Mouse (Mus musculus): ENCODE results near the gene Ints6l. TPM values are rescaled to one million over a fixed set of nuclear protein-coding genes. Genes with fewer than 3 reads are reported as not detected.

Ints6l gene
- total and polyA plus RNA-seq, 3 experiments: 19.4 to 42.7 (median 25.5) TPM

DNA sequence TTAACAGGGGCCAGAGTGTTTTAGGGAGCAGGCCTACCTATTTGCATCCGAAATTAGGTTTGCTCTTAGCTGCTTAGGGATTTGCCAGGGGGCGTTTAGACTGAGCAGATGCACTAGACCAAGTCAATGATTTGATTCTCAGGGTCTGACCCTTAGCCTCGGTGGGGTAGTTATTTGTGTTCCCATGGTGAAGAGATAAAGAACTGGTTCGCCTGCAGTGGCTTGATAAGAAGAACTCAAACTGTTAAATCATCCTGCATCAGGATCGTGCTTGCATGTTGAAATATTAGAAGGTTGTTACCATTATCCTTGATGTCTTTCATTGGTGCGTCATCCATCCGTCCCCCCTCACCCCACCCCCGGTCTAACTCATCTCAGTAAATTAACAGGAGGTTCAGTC is 1.7 kb downstream of the Ints6l start:
- H3K27me3 ChIP-seq (replicated peaks): no peaks in the 10 kb centered on the region
- peaks cover 6% of the 10 kb centered on the region; the same call in 1 of the 2 replicates for H3K79me2 ChIP-seq (replicated peaks; ENCODE audit: control insufficient read depth, extremely low read depth, insufficient read depth, poor library complexity, severe bottlenecking)
- H3K9me3 ChIP-seq (replicated peaks; ENCODE audit: low read length): no peaks in the 10 kb centered on the region
- H3K4me3 ChIP-seq (replicated peaks in 1 of 3; ENCODE audit: low read depth in 2 of 3, low read length in 2 of 3, poor library complexity in 1 of 3): peak overlapping the region; percentile 23 to 61 (median 41)
- TF ChIP-seq RCOR1 (conservative IDR thresholded peaks at IDR 0.05; ENCODE audit: low read depth, low read length): no peak
- TF ChIP-seq MEF2A (IDR thresholded peaks at IDR 0.05; ENCODE audit: borderline replicate concordance, low read depth, low read length): no peak
- no peak for TF ChIP-seq PAX5 (IDR thresholded peaks at IDR 0.05; ENCODE audit: low read length)
- no peak for TF ChIP-seq ZMIZ1 (IDR thresholded peaks at IDR 0.05; ENCODE audit: low read depth, low read length)
- no peak for TF ChIP-seq ELF1 (IDR thresholded peaks at IDR 0.05; ENCODE audit: low read depth, low read length)
- TF ChIP-seq HCFC1 (IDR thresholded peaks at IDR 0.05; ENCODE audit: low read depth, low read length): no peak
- 0 out of 2 replicates have a peak, but pooled peaks have one; percentile 8 for TF ChIP-seq CHD2 (IDR thresholded peaks at IDR 0.05; ENCODE audit: low read length)
- TF ChIP-seq NRF1 (IDR thresholded peaks at IDR 0.05; ENCODE audit: low read depth, low read length): no peak
- no peak for DNase-seq (ENCODE audit: extremely low read depth)
- dilution Hi-C loops (cut with MboI; ENCODE audit: extremely low pct_ligation_motif_present, extremely low pct_unique_long_range_greater_than_20kb, low sequenced_read_pairs) (no loop called here), in situ Hi-C loops (cut with MboI; ENCODE audit: low pct_ligation_motif_present, low pct_unique_long_range_greater_than_20kb, low sequenced_read_pairs) (no loop called here)
- no peaks in the 10 kb centered on the region for H3K36me3 ChIP-seq (replicated peaks in 1 of 2; ENCODE audit: control insufficient read depth in 1 of 2, insufficient read depth in 1 of 2, low read length in 1 of 2)
- peaks cover 2 to 14% of the 10 kb centered on the region in 2 experiments; a peak in 2 of 4 replicates for H3K4me1 ChIP-seq (ENCODE audit: control insufficient read depth in 1 of 2, insufficient read depth in 2 of 2)
- peak overlapping the region; percentile 66 for H3K9ac ChIP-seq (ENCODE audit: insufficient read depth, low read depth)
- peak overlapping the region; percentile 94 for H3K27ac ChIP-seq (ENCODE audit: insufficient read depth, low read depth)
- H3K4me2 ChIP-seq (ENCODE audit: insufficient read depth, low read depth, poor library complexity, severe bottlenecking): peak overlapping the region; percentile 56; the same call in 1 of the 2 replicates

- Histone ChIP-seq H3K36me3 (replicated peaks in 1 of 2; ENCODE audit: control insufficient read depth in 1 of 2, insufficient read depth in 1 of 2, low read length in 1 of 2) (peaks cover 0 to 14% of the 10 kb centered on the region in 2 experiments), H3K4me1 (ENCODE audit: control insufficient read depth in 1 of 2, insufficient read depth in 2 of 2) (peaks cover 4 to 26% of the 10 kb centered on the region in 2 experiments; a peak in 2 of 4 replicates)
Measured at GRCm38 (mm10) chrX:56462020-56462933, 7.6 kb downstream of the Ints6l start.

DNA sequence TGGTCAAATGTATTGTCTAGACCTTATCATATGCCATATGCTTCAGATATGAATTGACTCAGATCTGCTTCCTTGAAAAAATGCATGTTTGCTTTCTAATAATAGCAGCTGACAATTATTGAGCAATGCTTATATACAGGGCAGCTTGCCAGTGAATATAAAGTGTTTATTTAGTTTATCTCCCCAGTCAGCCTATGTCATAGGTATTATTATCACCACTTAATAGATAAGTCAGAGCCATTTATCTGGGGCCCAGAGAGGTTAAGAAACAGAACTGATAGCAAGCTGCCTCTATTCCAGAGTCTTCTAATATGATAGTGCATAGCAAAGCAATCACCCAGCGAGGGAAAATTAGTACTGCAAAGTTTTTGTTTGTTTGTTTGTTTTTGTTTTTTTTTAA is 10.2 kb downstream of the Ints6l start:
- no peak overlapping the region for H3K4me2 ChIP-seq (ENCODE audit: insufficient read depth, low read depth, poor library complexity, severe bottlenecking)
- no peaks in the 10 kb centered on the region for H3K9me3 ChIP-seq (replicated peaks; ENCODE audit: low read length)
- DNase-seq (ENCODE audit: extremely low read depth): no peak
- H3K4me3 ChIP-seq (replicated peaks in 1 of 3; ENCODE audit: low read depth in 2 of 3, low read length in 2 of 3, poor library complexity in 1 of 3): no peak overlapping the region
- no peak for TF ChIP-seq MEF2A (IDR thresholded peaks at IDR 0.05; ENCODE audit: borderline replicate concordance, low read depth, low read length)
- no peak for TF ChIP-seq POLR2AphosphoS2 (IDR thresholded peaks at IDR 0.05; ENCODE audit: low read depth, low read length)
- no peak for TF ChIP-seq UBTF (IDR thresholded peaks at IDR 0.05; ENCODE audit: low read depth, low read length)
- TF ChIP-seq KAT2A (IDR thresholded peaks at IDR 0.05; ENCODE audit: insufficient replicate concordance, low read length): no peak
- TF ChIP-seq CHD1 (IDR thresholded peaks at IDR 0.05; ENCODE audit: low read depth, low read length): no peak
- no peak for TF ChIP-seq EP300 (IDR thresholded peaks at IDR 0.05; ENCODE audit: low read length)
- no peak for TF ChIP-seq RAD21 (IDR thresholded peaks at IDR 0.05; ENCODE audit: low read depth, low read length)
- no peak for TF ChIP-seq POLR2A (IDR thresholded peaks at IDR 0.05; ENCODE audit: low read depth, low read length)
- TF ChIP-seq NRF1 (IDR thresholded peaks at IDR 0.05; ENCODE audit: low read depth, low read length): no peak
- TF ChIP-seq MAFK (IDR thresholded peaks at IDR 0.05; ENCODE audit: insufficient replicate concordance, low read length): no peak
- no peak for TF ChIP-seq ZNF384 (IDR thresholded peaks at IDR 0.05; ENCODE audit: low read depth, low read length)
- TF ChIP-seq CTCF (conservative IDR thresholded peaks at IDR 0.05 in 1 of 2, IDR thresholded peaks at IDR 0.05 in 1 of 2; ENCODE audit: low read depth in 2 of 2, low read length in 2 of 2): no peak
- TF ChIP-seq JUND (conservative IDR thresholded peaks at IDR 0.05; ENCODE audit: low read depth, low read length): no peak
- TF ChIP-seq ZMIZ1 (IDR thresholded peaks at IDR 0.05; ENCODE audit: low read depth, low read length): no peak
- TF ChIP-seq ZC3H11A (IDR thresholded peaks at IDR 0.05; ENCODE audit: low read depth, low read length): no peak
- TF ChIP-seq JUN (IDR thresholded peaks at IDR 0.05; ENCODE audit: insufficient read depth, low read depth, low read length): no peak
- TF ChIP-seq TCF12 (IDR thresholded peaks at IDR 0.05; ENCODE audit: low read depth, low read length): no peak
- H3K9ac ChIP-seq (ENCODE audit: insufficient read depth, low read depth): no peak overlapping the region
- H3K4me1 ChIP-seq (ENCODE audit: control insufficient read depth in 1 of 2, insufficient read depth in 2 of 2): peaks cover 4 to 21% of the 10 kb centered on the region in 2 experiments; a peak in 2 of 4 replicates
- H3K36me3 ChIP-seq (replicated peaks in 1 of 2; ENCODE audit: control insufficient read depth in 1 of 2, insufficient read depth in 1 of 2, low read length in 1 of 2): peaks cover 0 to 19% of the 10 kb centered on the region in 2 experiments
- in situ Hi-C loops (cut with MboI; ENCODE audit: low pct_ligation_motif_present, low pct_unique_long_range_greater_than_20kb, low sequenced_read_pairs): no loop called here
- dilution Hi-C loops (cut with MboI; ENCODE audit: extremely low pct_ligation_motif_present, extremely low pct_unique_long_range_greater_than_20kb, low sequenced_read_pairs): no loop called here
- 0 out of 2 replicates have a peak, but pooled peaks cover 8% of the 10 kb centered on the region for H3K79me2 ChIP-seq (replicated peaks; ENCODE audit: control insufficient read depth, extremely low read depth, insufficient read depth, poor library complexity, severe bottlenecking)
- H3K27me3 ChIP-seq (replicated peaks): no peaks in the 10 kb centered on the region
- no peak overlapping the region for H3K27ac ChIP-seq (ENCODE audit: insufficient read depth, low read depth)

More at GRCm38 (mm10) chrX:56462020-56462933, 7.6 kb downstream of the Ints6l start:
- in situ Hi-C loops (cut with MboI; ENCODE audit: low pct_ligation_motif_present, low pct_unique_long_range_greater_than_20kb, low sequenced_read_pairs) (no loop called here), dilution Hi-C loops (cut with MboI; ENCODE audit: extremely low pct_ligation_motif_present, extremely low pct_unique_long_range_greater_than_20kb, low sequenced_read_pairs) (no loop called here)
- no peaks in the 10 kb centered on the region for H3K27me3 ChIP-seq (replicated peaks)
- no peak overlapping the region for H3K9ac ChIP-seq (ENCODE audit: insufficient read depth, low read depth)
- DNase-seq (ENCODE audit: extremely low read depth): no peak
- no peak overlapping the region for H3K4me3 ChIP-seq (replicated peaks in 1 of 3; ENCODE audit: low read depth in 2 of 3, low read length in 2 of 3, poor library complexity in 1 of 3)
- H3K27ac ChIP-seq (ENCODE audit: insufficient read depth, low read depth): 0 out of 2 replicates have a peak overlapping the region, but pooled peaks have one; percentile 20
- no peaks in the 10 kb centered on the region for H3K9me3 ChIP-seq (replicated peaks; ENCODE audit: low read length)
- peak overlapping the region; percentile 89 for H3K4me2 ChIP-seq (ENCODE audit: insufficient read depth, low read depth, poor library complexity, severe bottlenecking)
- TF ChIP-seq MXI1 (IDR thresholded peaks at IDR 0.05; ENCODE audit: low read depth, low read length) (no peak), CHD2 (IDR thresholded peaks at IDR 0.05; ENCODE audit: low read length) (no peak), USF1 (IDR thresholded peaks at IDR 0.05; ENCODE audit: low read depth, low read length) (no peak)
- peaks cover 8% of the 10 kb centered on the region; the same call in 1 of the 2 replicates for H3K79me2 ChIP-seq (replicated peaks; ENCODE audit: control insufficient read depth, extremely low read depth, insufficient read depth, poor library complexity, severe bottlenecking)
